ENCODE assay signal across 18 mouse cellular contexts in the genomic region with DNA sequence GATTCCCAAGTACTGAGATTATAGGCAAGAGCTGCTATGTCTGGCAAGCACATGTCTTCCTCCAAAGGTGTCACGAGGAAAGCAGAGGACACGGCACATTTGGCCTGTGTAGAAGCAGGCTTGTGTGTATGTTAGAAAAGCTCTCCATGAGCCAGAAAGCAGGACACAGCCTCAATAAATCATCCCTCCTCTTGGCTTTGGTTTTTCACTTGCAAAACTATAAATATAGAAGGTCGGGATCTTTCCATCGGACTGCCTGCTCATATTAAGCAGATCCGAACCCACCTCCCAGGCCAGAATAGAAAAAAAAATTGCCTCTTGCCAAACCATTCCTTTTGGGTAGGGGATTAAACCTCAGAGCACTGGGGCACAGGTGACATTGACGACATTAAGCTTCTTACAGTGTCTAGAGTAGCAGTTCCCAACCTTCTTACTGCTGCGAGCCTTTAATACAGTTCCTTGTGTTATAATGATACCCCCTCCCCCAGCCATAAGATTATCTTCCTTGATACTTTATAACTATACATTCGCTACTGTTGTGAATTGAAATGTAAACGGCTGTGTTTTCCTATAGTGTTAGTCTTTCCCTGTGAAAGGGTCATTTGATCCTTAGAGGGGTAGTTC. TPM values are rescaled to one million over a fixed set of nuclear protein-coding genes. Genes with fewer than 3 reads are reported as not detected.
DNase-seq lines count a peak whose midpoint lies in the region; ATAC-seq and TF ChIP-seq lines count a peak whose summit lies in the region.
"Had no signal": no experiment of that assay in that cellular context is flagged by ENCODE, and none has a peak within 500 bp of the region (broad histone marks: within the 10 kb centered on the region; RNA-seq: fewer than 3 reads in every experiment).

No protein-coding gene starts in this region.

- no peak overlapping the region for H3K4me2 ChIP-seq in intestine, embryonic 14.5 days (ENCODE audit: low read length)
- no peak overlapping the region for H3K4me2 ChIP-seq in intestine, embryonic 16.5 days (ENCODE audit: low read depth, low read length)
- H3K4me2 ChIP-seq: embryonic facial prominence, embryonic 13.5 days; forebrain, embryonic 13.5 days; hindbrain, embryonic 13.5 days had no signal

- H3K4me1 ChIP-seq in intestine, embryonic 14.5 days (replicated peaks; ENCODE audit: control insufficient read depth, insufficient read depth, low read length): no peaks in the 10 kb centered on the region
- H3K4me1 ChIP-seq in intestine, embryonic 16.5 days (ENCODE audit: control insufficient read depth, insufficient read depth, low read length): no peaks in the 10 kb centered on the region
- H3K4me1 ChIP-seq in heart, adult 2 months (ENCODE audit: control insufficient read depth, insufficient read depth, low read length): no peaks in the 10 kb centered on the region
- H3K4me1 ChIP-seq: forebrain, embryonic 13.5 days; heart, embryonic 10.5 days; hindbrain, embryonic 13.5 days had no signal

- no peak for TF ChIP-seq EP300 in heart, adult 2 months (IDR thresholded peaks at IDR 0.05; ENCODE audit: insufficient read depth, low read depth, low read length)

- no peak overlapping the region for H3K4me3 ChIP-seq in intestine, embryonic 14.5 days (ENCODE audit: low read depth, low read length)
- no peak overlapping the region for H3K4me3 ChIP-seq in intestine, embryonic 16.5 days (ENCODE audit: low read length)
- no peak overlapping the region for H3K4me3 ChIP-seq in heart, adult 2 months
- H3K4me3 ChIP-seq: embryonic facial prominence, embryonic 13.5 days; forebrain, embryonic 13.5 days; heart, embryonic 10.5 days; hindbrain, embryonic 13.5 days had no signal

- intact Hi-C loops in heart, adult 2 months (cut with DNase I): no loop called here

- 54% methylated on average over 9 of the region's 9 CpGs for WGBS in intestine, embryonic 14.5 days
- 58% methylated on average over 9 of the region's 9 CpGs for WGBS in intestine, embryonic 16.5 days
- WGBS in heart, adult 2 months: 74% methylated on average over 9 of the region's 9 CpGs

- no peaks in the 10 kb centered on the region for H3K27me3 ChIP-seq in intestine, embryonic 14.5 days (replicated peaks; ENCODE audit: control insufficient read depth, insufficient read depth, low read length)
- H3K27me3 ChIP-seq in intestine, embryonic 16.5 days (replicated peaks; ENCODE audit: control insufficient read depth, insufficient read depth, low read length): no peaks in the 10 kb centered on the region
- H3K27me3 ChIP-seq in heart, adult 2 months (ENCODE audit: control insufficient read depth, insufficient read depth, low read length): no peaks in the 10 kb centered on the region
- H3K27me3 ChIP-seq: embryonic facial prominence, embryonic 13.5 days; forebrain, embryonic 13.5 days; hindbrain, embryonic 13.5 days had no signal

- ATAC-seq in intestine, embryonic 14.5 days (replicated peaks; ENCODE audit: low FRiP score, low TSS enrichment, low read depth): 0 out of 2 replicates have a peak, but pooled peaks have one; percentile 34
- ATAC-seq in intestine, embryonic 16.5 days: no peak
- ATAC-seq: forebrain, embryonic 13.5 days; forebrain, postnatal 0 days had no signal

- H3K36me3 ChIP-seq in intestine, embryonic 14.5 days (ENCODE audit: control insufficient read depth, insufficient read depth, low read length): no peaks in the 10 kb centered on the region
- H3K36me3 ChIP-seq in intestine, embryonic 16.5 days (ENCODE audit: control insufficient read depth, insufficient read depth, low read length): no peaks in the 10 kb centered on the region
- no peaks in the 10 kb centered on the region for H3K36me3 ChIP-seq in heart, adult 2 months (ENCODE audit: control insufficient read depth, insufficient read depth, low read length)
- H3K36me3 ChIP-seq: embryonic facial prominence, embryonic 13.5 days; heart, embryonic 10.5 days; hindbrain, embryonic 13.5 days had no signal

- DNase-seq in intestine, embryonic 14.5 days (ENCODE audit: low spot score): no peak
- peak; percentile 61 for DNase-seq in retina, adult 2 months (ENCODE audit: low read depth, low spot score)
- DNase-seq in retina, embryonic 14.5 days (ENCODE audit: low spot score): no peak
- peak; percentile 9 for DNase-seq in retina, postnatal 7 days (ENCODE audit: low read depth, low spot score)
- DNase-seq in c-Kit-positive CD71-positive TER-119-positive erythroid progenitor cells, embryonic 14.5 days (ENCODE audit: low spot score): no peak
- no peak for DNase-seq in heart, adult 2 months
- DNase-seq: adrenal gland, postnatal 10 days; cerebellum, adult 11-12 months; cerebellum, adult 9-11 months; cerebellum, postnatal 36 days; forebrain, postnatal 0 days; gastrocnemius, postnatal 14 days; heart, postnatal 10 days had no signal

- no peak overlapping the region for H3K9ac ChIP-seq in intestine, embryonic 14.5 days (ENCODE audit: low read length)
- no peak overlapping the region for H3K9ac ChIP-seq in intestine, embryonic 16.5 days (ENCODE audit: low read depth, low read length)
- no peak overlapping the region for H3K9ac ChIP-seq in heart, adult 2 months (ENCODE audit: low read depth, low read length)
- H3K9ac ChIP-seq: embryonic facial prominence, embryonic 13.5 days; forebrain, embryonic 13.5 days; forebrain, postnatal 0 days; hindbrain, embryonic 13.5 days had no signal

- TF ChIP-seq POLR2A in heart, adult 2 months (IDR thresholded peaks at IDR 0.05; ENCODE audit: insufficient read depth, low read depth, low read length): no peak

- no peak overlapping the region for H3K27ac ChIP-seq in intestine, embryonic 14.5 days (ENCODE audit: low read depth)
- H3K27ac ChIP-seq in intestine, embryonic 16.5 days (ENCODE audit: low read length): no peak overlapping the region
- no peak overlapping the region for H3K27ac ChIP-seq in heart, adult 2 months
- H3K27ac ChIP-seq: embryonic facial prominence, embryonic 13.5 days; forebrain, embryonic 13.5 days; heart, embryonic 10.5 days; hindbrain, embryonic 13.5 days had no signal

- no peaks in the 10 kb centered on the region for H3K9me3 ChIP-seq in intestine, embryonic 14.5 days (ENCODE audit: control insufficient read depth, low read length)
- H3K9me3 ChIP-seq in intestine, embryonic 16.5 days (ENCODE audit: control insufficient read depth, low read length): no peaks in the 10 kb centered on the region
- H3K9me3 ChIP-seq: embryonic facial prominence, embryonic 13.5 days; forebrain, embryonic 13.5 days; heart, embryonic 10.5 days; hindbrain, embryonic 13.5 days had no signal

- TF ChIP-seq CTCF in heart, adult 2 months (IDR thresholded peaks at IDR 0.05): no peak

- no peaks in the 10 kb centered on the region for H3K79me2 ChIP-seq in heart, adult 2 months (replicated peaks; ENCODE audit: control insufficient read depth, insufficient read depth, low read length)

RNA-seq across cellular contexts. Expression of a gene that starts 31.4 kb away (rescaled TPM):
- 18.5 and 20.7 TPM in 2 replicates for polyA plus RNA-seq in intestine, embryonic 14.5 days (2014; fragmentation: Nextera tagmentation; extraction: Ambion mirVana)
- 11.9 and 12.0 TPM in 2 replicates for polyA plus RNA-seq in intestine, embryonic 16.5 days (2015; fragmentation: Nextera tagmentation; extraction: Ambion mirVana)
- total RNA-seq in heart, adult 2 months (2021): 10 to 100 TPM; 23.1 to 28.9 TPM
- 6.9 and 10.6 TPM in 2 replicates for polyA plus RNA-seq in heart, adult 2 months (2012; rRNA removed)

RNA-seq across cellular contexts. Expression of a gene that starts 44.8 kb away (rescaled TPM):
- 46.0 and 48.2 TPM in 2 replicates for polyA plus RNA-seq in intestine, embryonic 14.5 days (2014; fragmentation: Nextera tagmentation; extraction: Ambion mirVana)
- polyA plus RNA-seq in intestine, embryonic 16.5 days (2015; fragmentation: Nextera tagmentation; extraction: Ambion mirVana): 77.4 and 91.1 TPM in 2 replicates
- 10 to 100 TPM; 10.1 TPM for total RNA-seq in heart, adult 2 months (2021)
- 8.9 and 10.6 TPM in 2 replicates for polyA plus RNA-seq in heart, adult 2 months (2012; rRNA removed)

RNA-seq across cellular contexts. Expression of a gene that starts 44.9 kb away (rescaled TPM):
- 70.9 and 77.8 TPM in 2 replicates for polyA plus RNA-seq in intestine, embryonic 14.5 days (2014; fragmentation: Nextera tagmentation; extraction: Ambion mirVana)
- 49.6 and 54.3 TPM in 2 replicates for polyA plus RNA-seq in intestine, embryonic 16.5 days (2015; fragmentation: Nextera tagmentation; extraction: Ambion mirVana)
- total RNA-seq in heart, adult 2 months (2021): 10 to 100 TPM; 83.9 to 85.4 TPM
- polyA plus RNA-seq in heart, adult 2 months (2012; rRNA removed): 10.3 and 29.0 TPM in 2 replicates

Comparison
In these comparisons a context has a peak if more than half of its experiments do, and no peak if none do; other contexts are left out.
1. DNase-seq: peak in retina, adult 2 months (single experiment) and retina, postnatal 7 days (single experiment); none in intestine, embryonic 14.5 days (single experiment), retina, embryonic 14.5 days (single experiment), c-Kit-positive CD71-positive TER-119-positive erythroid progenitor cells, embryonic 14.5 days (single experiment) and heart, adult 2 months (0 of 2).